Mouse (Mus musculus): ENCODE measurements around the gene Smarcd2.
A peak's percentile ranks its signal among the peaks of the same experiment; 100 is the strongest.

Gene Smarcd2

DNA sequence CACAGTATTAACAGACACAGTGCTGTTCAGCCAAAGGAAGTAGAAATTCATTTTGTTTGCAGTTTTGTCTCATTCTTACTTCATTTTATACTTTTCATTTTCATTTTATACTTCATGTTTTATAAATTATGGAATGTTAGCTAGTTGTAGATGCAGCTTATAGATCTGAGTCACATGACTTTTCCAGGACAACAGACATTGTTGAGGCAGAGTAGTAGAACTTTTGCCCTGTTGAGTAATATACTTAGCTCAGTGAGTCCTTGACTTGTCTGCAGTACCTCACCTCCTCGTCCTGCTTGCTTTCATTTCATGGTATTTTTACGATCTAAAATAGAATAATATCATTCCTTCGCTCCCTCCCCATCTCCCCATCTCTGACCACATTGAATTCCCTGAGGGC is 52.2 kb downstream of the Smarcd2 start:
- DNase-seq, result no peak

DNA sequence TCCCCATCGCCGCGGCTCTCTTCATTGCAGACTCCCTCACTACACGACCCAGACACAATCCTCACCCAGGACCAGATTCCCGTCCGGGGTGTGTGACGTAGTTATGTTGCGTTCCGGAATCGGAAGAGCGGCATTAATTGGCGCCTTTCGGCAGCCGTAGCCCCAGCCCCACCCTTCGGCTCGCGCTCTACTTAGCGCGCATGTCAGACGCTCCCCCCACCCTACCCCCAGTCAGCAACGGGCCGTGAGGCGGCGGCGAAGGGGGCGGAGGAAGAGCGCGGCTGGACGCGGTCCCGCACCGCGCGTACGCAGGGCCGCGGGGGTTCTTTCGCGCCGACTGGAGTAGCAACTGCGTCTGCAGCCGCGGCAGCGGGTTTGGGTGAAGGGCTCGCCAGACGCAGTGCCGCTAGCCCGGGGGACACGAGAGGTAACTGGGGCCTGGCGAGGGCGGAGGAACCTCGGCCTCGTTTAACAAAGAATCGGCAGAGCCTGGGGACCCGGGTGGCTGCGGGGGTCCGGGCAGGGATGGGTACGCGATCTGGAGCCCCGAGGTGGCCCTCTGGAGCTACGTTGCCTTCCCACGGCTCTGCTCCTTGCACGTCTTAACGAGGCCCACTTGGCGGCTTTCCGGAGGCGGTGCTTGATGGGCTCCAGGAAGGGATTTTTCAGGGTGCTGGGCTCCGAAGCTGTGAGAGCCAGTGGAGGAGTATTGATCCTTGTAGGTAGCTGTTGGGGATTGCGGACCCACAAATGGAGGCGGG is 55.9 kb downstream of the Smarcd2 start, which contains the start of gene Ddx42:
Ddx42 (plus strand) TSS at position 197 of the 761 bp plus-strand sequence.
- DNase-seq, result peak; percentile 94 to 95

DNA sequence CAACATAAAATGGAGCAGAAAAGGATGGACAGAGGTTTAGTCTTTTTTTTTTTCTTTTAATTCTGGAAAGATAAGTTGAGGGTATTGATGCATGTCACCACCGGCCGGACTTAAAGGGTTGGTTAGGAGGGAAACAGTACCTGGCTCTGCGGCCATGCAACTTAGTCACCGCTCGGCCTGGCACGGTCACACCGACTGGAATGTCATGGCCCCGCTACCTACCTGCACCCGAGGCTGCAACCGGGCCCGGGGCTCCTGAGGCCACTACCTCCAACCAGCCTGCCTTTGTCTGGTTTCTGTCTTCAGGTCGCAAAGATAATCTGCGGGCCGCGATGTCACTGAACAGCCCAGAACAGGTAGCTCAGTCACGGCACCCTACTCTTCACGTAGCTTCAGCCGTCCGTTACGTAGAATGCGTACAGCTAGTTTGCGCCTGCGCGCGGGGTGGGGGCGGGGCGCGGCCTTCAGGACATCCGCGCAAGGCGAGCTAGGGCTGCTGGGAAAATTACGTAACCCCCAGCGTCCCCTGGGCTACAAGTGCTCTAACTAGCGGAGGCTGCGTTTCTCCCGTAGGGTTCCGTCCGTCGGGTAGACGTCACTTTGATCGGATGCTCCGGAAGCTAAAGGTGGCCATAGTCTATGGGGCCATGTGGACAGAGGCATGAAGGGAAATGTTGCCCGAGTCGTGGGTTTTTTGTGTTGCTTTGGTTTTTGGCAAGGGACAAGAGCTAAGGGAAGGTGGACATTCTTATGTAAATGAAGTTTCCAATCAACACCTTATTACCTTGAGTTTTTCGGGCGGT is 56.6 kb downstream of the Smarcd2 start, which contains the start of gene Ccdc47:
Ccdc47 (minus strand) TSS at position 418 of the 803 bp plus-strand sequence.
- DNase-seq, result peak; percentile 95 to 99

DNA sequence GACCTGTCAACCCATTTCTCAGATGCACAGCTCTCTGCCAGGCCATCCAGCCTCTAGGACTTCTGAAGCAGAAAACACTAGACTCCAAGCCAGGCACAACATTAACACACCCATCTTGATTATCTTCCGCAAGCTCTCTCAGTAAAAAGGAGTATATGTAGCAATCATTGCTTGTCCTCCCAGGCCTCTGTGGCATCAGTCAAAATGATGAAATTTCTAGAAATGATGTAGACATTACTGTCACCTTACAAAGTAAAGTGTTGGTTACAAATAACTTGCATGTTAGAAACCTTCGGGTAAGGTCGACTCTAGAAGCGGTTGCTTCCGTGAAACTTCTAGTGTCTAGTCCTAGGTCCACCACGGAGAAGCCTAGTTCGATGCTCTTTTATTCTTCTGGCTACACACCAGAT is 57.3 kb downstream of the Smarcd2 start:
- DNase-seq, result no peak

DNA sequence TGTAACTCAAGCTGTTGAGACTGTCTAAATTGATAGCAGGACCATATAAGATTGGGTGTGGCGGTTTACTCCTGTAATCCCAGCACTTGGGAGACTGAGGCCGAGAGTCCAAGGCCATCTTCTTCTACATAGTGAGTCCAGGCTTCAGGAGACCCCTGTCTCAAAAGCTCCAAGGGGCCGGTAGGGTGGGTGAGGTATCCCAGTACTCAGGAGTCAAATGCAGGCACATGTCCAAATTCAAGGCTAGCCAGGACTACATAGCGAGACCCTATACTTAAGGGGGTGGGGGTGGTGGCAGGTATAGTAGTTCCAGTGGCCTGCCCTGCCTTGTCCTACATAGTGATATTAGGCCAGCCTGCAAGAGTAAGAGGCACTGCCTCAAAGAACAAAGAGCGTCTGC is 57.9 kb downstream of the Smarcd2 start:
- DNase-seq, result no peak

All from kidney, postnatal 36 days (tissue).